Mouse (Mus musculus): ENCODE data around the gene Lhcgr.
"Not testable (repeated sequence)": the region's sequence is repeated elsewhere in the genome, so short reads cannot be mapped to it uniquely, and the experiment has no call there.

Lhcgr gene

GRCm38 (mm10) chr17:88791440-88792152 lies at the start of gene Lhcgr:
Gene Lhcgr (minus strand): TSS chr17:88791990.
- ATAC-seq (ENCODE audit: low TSS enrichment), result no peak

- ATAC-seq (ENCODE audit: low TSS enrichment), result peak; percentile 70; the same call in 1 of the 2 replicates
These were observed 25.8 kb upstream of the Lhcgr start for GRCm38 (mm10) chr17:88817601-88818000.

GRCm38 (mm10) chr17:88812943-88813342 lies 21.2 kb upstream of the Lhcgr start:
- ATAC-seq (ENCODE audit: low TSS enrichment), result not testable (repeated sequence)

GRCm38 (mm10) chr17:88810807-88811206 lies 19.0 kb upstream of the Lhcgr start:
- ATAC-seq (ENCODE audit: low TSS enrichment), result no peak

- no peak for ATAC-seq (ENCODE audit: low TSS enrichment)
These were observed 14.6 kb upstream of the Lhcgr start for GRCm38 (mm10) chr17:88806421-88806820.

GRCm38 (mm10) chr17:88803441-88803840 lies 11.7 kb upstream of the Lhcgr start:
- no peak for ATAC-seq (ENCODE audit: low TSS enrichment)

GRCm38 (mm10) chr17:88790680-88791079 lies 1.1 kb downstream of the Lhcgr start:
- ATAC-seq (ENCODE audit: low TSS enrichment), result no peak

GRCm38 (mm10) chr17:88788392-88788791 lies 3.4 kb downstream of the Lhcgr start:
- ATAC-seq (ENCODE audit: low TSS enrichment), result no peak

GRCm38 (mm10) chr17:88786881-88787280 lies 4.9 kb downstream of the Lhcgr start:
- peak; percentile 59; the same call in 1 of the 2 replicates for ATAC-seq (ENCODE audit: low TSS enrichment)

GRCm38 (mm10) chr17:88786385-88786784 lies 5.4 kb downstream of the Lhcgr start:
- ATAC-seq (ENCODE audit: low TSS enrichment), result no peak

- ATAC-seq (ENCODE audit: low TSS enrichment), result peak; percentile 85
These were observed 12.6 kb downstream of the Lhcgr start for GRCm38 (mm10) chr17:88779148-88779547.

GRCm38 (mm10) chr17:88774103-88774526 lies 17.7 kb downstream of the Lhcgr start:
- peak; percentile 67 for ATAC-seq (ENCODE audit: low TSS enrichment)

GRCm38 (mm10) chr17:88770081-88770480 lies 21.7 kb downstream of the Lhcgr start:
- peak; percentile 84 for ATAC-seq (ENCODE audit: low TSS enrichment)

- ATAC-seq (ENCODE audit: low TSS enrichment), result no peak
These were observed 22.4 kb downstream of the Lhcgr start for GRCm38 (mm10) chr17:88769283-88769859.

- ATAC-seq (ENCODE audit: low TSS enrichment), result no peak
These were observed 24.9 kb downstream of the Lhcgr start for GRCm38 (mm10) chr17:88766857-88767256.

GRCm38 (mm10) chr17:88764136-88764485 lies 27.7 kb downstream of the Lhcgr start:
- ATAC-seq (ENCODE audit: low TSS enrichment), result peak; percentile 78

- no peak for ATAC-seq (ENCODE audit: low TSS enrichment)
These were observed 28.2 kb downstream of the Lhcgr start for GRCm38 (mm10) chr17:88763396-88764135.

- ATAC-seq (ENCODE audit: low TSS enrichment), result peak; percentile 85
These were observed 33.8 kb downstream of the Lhcgr start for GRCm38 (mm10) chr17:88758003-88758437.

- ATAC-seq (ENCODE audit: low TSS enrichment), result no peak
These were observed 36.0 kb downstream of the Lhcgr start for GRCm38 (mm10) chr17:88755776-88756175.

- ATAC-seq (ENCODE audit: low TSS enrichment), result no peak; the same call in 1 of the 2 replicates
These were observed 38.3 kb downstream of the Lhcgr start for GRCm38 (mm10) chr17:88753472-88753857.

- ATAC-seq (ENCODE audit: low TSS enrichment), result peak; percentile 88
These were observed 38.8 kb downstream of the Lhcgr start for GRCm38 (mm10) chr17:88752827-88753471.

GRCm38 (mm10) chr17:88749646-88750045 lies 42.1 kb downstream of the Lhcgr start:
- no peak for ATAC-seq (ENCODE audit: low TSS enrichment)
